Mouse (Mus musculus) C2C12 (cell line): ENCODE measurements around the gene Ssx2ip.

Experiments used
- CEBPB ChIP-seq: IDR thresholded peaks from one replicate; pipeline ENCODE4 v1.6.1; 2011; ENCODE audit warnings: low read depth, mild to moderate bottlenecking, control low read depth, moderate library complexity
- CTCF ChIP-seq: IDR thresholded peaks from one replicate; pipeline ENCODE4 v1.5.1; 2011; ENCODE audit not compliant: control insufficient read depth, insufficient read depth, insufficient read length
- FOSL1 ChIP-seq: IDR thresholded peaks from one replicate; pipeline ENCODE4 v1.8.0; 2011; ENCODE audit warnings: mild to moderate bottlenecking, low read length; ENCODE audit not compliant: poor library complexity, insufficient read depth, severe bottlenecking
- MAX ChIP-seq: IDR thresholded peaks from one replicate; pipeline ENCODE4 v1.6.1; 2011; ENCODE audit warnings: mild to moderate bottlenecking, control low read depth
- MYOG ChIP-seq: IDR thresholded peaks from one replicate; pipeline ENCODE4 v1.6.1; 2011; ENCODE audit not compliant: control insufficient read depth, insufficient read length; ENCODE audit errors: extremely low read depth
- USF1 ChIP-seq: IDR thresholded peaks from one replicate; pipeline ENCODE4 v1.6.1; 2011; ENCODE audit warnings: low read depth, mild to moderate bottlenecking, control low read depth, moderate library complexity

GRCm38 (mm10) chr3:146482044-146482443, 77.6 kb downstream of the Ssx2ip start:
- TF ChIP-seq CTCF, result no peak
- no peak for TF ChIP-seq USF1
- TF ChIP-seq FOSL1, result no peak
- no peak for TF ChIP-seq MAX
- no peak for TF ChIP-seq CEBPB
- no peak for TF ChIP-seq MYOG
